Mouse (Mus musculus): Measurements from ENCODE around the gene Park7. TPM values are rescaled to one million over a fixed set of nuclear protein-coding genes. Genes with fewer than 3 reads are reported as not detected.

Gene Park7
- 253 and 262 TPM in 2 replicates for polyA plus RNA-seq (2015; fragmentation: Nextera tagmentation; extraction: Ambion mirVana)

GRCm38 (mm10) chr4:150914290-150914733 lies at the start of gene Park7, which contains the start of gene Tnfrsf9:
Gene Park7, minus strand, starts transcription at chr4:150914437.
Gene Tnfrsf9, plus strand, starts transcription at chr4:150914562.
- Histone ChIP-seq H3K4me3 (ENCODE audit: low read depth, low read length) (peak within 1 kb of the TSS; percentile 53), H3K4me2 (replicated peaks; ENCODE audit: low read depth) (peak within 1 kb of the TSS; percentile 77)
- WGBS: under 1% methylated on average over 48 of the region's 48 CpGs

GRCm38 (mm10) chr4:150963711-150964110 lies 49.5 kb upstream of the Park7 start:
- Histone ChIP-seq H3K4me3 (ENCODE audit: low read depth, low read length) (no peak overlapping the region), H3K9ac (ENCODE audit: low read length) (no peak overlapping the region), H3K4me1 (replicated peaks; ENCODE audit: control insufficient read depth, insufficient read depth) (no peaks in the 10 kb centered on the region), H3K4me2 (replicated peaks; ENCODE audit: low read depth) (no peak overlapping the region), H3K9me3 (ENCODE audit: control insufficient read depth, low read length) (no peaks in the 10 kb centered on the region), H3K27me3 (ENCODE audit: control insufficient read depth, insufficient read depth, low read length) (no peaks in the 10 kb centered on the region), H3K27ac (replicated peaks) (no peak overlapping the region), H3K36me3 (ENCODE audit: control insufficient read depth, insufficient read depth, low read length) (no peaks in the 10 kb centered on the region)
- WGBS: 58% methylated on average over 2 of the region's 2 CpGs
- ATAC-seq (ENCODE audit: low FRiP score, low TSS enrichment) (no peak), DNase-seq (ENCODE audit: low spot score) (no peak)
- TF ChIP-seq EP300 (optimal IDR thresholded peaks at IDR 0.05) (no peak), CTCF (IDR thresholded peaks at IDR 0.05; ENCODE audit: low read depth) (no peak)

More at GRCm38 (mm10) chr4:150914290-150914733, at the start of gene Park7, which contains the start of gene Tnfrsf9:
- Histone ChIP-seq H3K4me1 (replicated peaks; ENCODE audit: control insufficient read depth, insufficient read depth) (no peaks in the 10 kb centered on the region; the same call in 1 of the 2 replicates), H3K27me3 (ENCODE audit: control insufficient read depth, insufficient read depth, low read length) (no peaks in the 10 kb centered on the region), H3K27ac (replicated peaks) (peak within 1 kb of the TSS; percentile 79), H3K9ac (ENCODE audit: low read length) (peak within 1 kb of the TSS; percentile 72), H3K36me3 (ENCODE audit: control insufficient read depth, insufficient read depth, low read length) (no peaks in the 10 kb centered on the region), H3K9me3 (ENCODE audit: control insufficient read depth, low read length) (no peaks in the 10 kb centered on the region)
- TF ChIP-seq EP300 (optimal IDR thresholded peaks at IDR 0.05): no peak
- peak; percentile 83 for TF ChIP-seq CTCF (IDR thresholded peaks at IDR 0.05; ENCODE audit: low read depth)
- ATAC-seq (ENCODE audit: low FRiP score, low TSS enrichment) (peak; percentile 89), DNase-seq (ENCODE audit: low spot score) (peak; percentile 96)

DNA sequence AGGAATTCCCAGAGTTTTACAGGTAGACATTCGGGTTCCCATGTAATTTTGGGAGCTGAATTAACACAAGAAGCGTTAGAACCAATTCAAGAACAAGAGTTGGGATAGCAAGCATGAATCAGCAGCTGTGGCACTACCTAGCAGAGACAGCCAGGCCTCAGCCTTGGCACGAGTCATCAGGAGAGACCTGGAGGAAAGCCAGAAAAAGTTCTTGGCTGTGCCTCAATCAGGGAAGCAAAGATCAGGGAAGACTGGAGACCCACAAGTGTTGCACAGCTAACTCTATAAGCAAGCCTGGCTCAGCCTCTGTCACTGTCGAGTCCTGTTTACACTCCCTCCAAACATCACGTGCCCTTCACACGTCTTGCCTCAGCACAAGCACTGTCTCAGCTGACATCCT lies 48.0 kb upstream of the Park7 start:
- ATAC-seq (ENCODE audit: low FRiP score, low TSS enrichment) (no peak), DNase-seq (ENCODE audit: low spot score) (peak; percentile 42)
- Histone ChIP-seq H3K4me3 (ENCODE audit: low read depth, low read length) (no peak overlapping the region), H3K36me3 (ENCODE audit: control insufficient read depth, insufficient read depth, low read length) (no peaks in the 10 kb centered on the region), H3K27ac (replicated peaks) (no peak overlapping the region), H3K27me3 (ENCODE audit: control insufficient read depth, insufficient read depth, low read length) (no peaks in the 10 kb centered on the region), H3K9ac (ENCODE audit: low read length) (no peak overlapping the region), H3K4me1 (replicated peaks; ENCODE audit: control insufficient read depth, insufficient read depth) (no peaks in the 10 kb centered on the region), H3K4me2 (replicated peaks; ENCODE audit: low read depth) (no peak overlapping the region), H3K9me3 (ENCODE audit: control insufficient read depth, low read length) (no peaks in the 10 kb centered on the region)
- WGBS: 18% methylated on average over 6 of the region's 6 CpGs
- no peak for TF ChIP-seq CTCF (IDR thresholded peaks at IDR 0.05; ENCODE audit: low read depth)

DNA sequence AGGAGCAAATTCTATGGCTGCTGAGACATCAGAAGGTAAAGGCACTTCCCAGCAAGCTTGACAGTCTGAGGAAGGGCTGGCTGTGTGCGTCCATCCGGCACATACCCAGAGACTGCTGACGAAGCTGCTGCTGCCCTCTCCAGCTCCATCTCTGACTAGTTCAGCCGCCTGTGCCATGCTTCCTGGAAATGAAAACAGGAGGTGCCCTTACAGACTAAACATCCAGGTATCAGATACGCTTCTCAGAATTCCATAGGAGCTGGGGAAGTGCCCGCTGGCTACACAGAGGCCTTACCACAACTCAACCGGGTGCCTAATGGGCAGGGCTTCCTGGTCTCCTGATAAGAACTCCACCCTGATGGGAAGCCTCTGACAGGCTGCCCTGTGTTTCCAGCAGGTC lies 44.3 kb upstream of the Park7 start:
- no peak overlapping the region for H3K9ac ChIP-seq (ENCODE audit: low read length)
- H3K9me3 ChIP-seq (ENCODE audit: control insufficient read depth, low read length): no peaks in the 10 kb centered on the region
- DNase-seq (ENCODE audit: low spot score) (peak; percentile 79), ATAC-seq (ENCODE audit: low FRiP score, low TSS enrichment) (peak; percentile 91)
- no peak for TF ChIP-seq CTCF (IDR thresholded peaks at IDR 0.05; ENCODE audit: low read depth)
- no peak for TF ChIP-seq EP300 (optimal IDR thresholded peaks at IDR 0.05)
- H3K4me1 ChIP-seq (replicated peaks; ENCODE audit: control insufficient read depth, insufficient read depth): no peaks in the 10 kb centered on the region
- H3K4me3 ChIP-seq (ENCODE audit: low read depth, low read length): no peak overlapping the region
- 63% methylated on average over 7 of the region's 7 CpGs for WGBS
- no peaks in the 10 kb centered on the region for H3K36me3 ChIP-seq (ENCODE audit: control insufficient read depth, insufficient read depth, low read length)
- H3K27me3 ChIP-seq (ENCODE audit: control insufficient read depth, insufficient read depth, low read length): no peaks in the 10 kb centered on the region
- H3K4me2 ChIP-seq (replicated peaks; ENCODE audit: low read depth): no peak overlapping the region
- no peak overlapping the region for H3K27ac ChIP-seq (replicated peaks)

DNA sequence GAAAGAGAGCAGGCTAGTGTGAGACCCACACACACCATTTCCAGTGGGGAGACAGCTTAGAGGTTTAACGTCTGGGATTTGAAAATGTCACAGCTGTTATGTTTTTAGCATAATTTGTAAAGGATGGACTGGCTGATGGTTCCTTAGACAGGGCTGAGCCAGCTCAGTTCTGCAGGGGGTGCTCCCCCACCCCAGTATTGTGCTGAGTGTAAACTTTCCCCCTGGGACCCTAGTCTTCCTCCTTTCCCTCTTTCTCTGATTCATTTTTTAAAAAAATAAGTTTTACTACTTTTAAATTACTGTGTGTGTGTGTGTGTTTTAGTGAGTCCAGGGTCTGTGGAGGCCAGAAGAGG lies 42.8 kb upstream of the Park7 start:
- 35% methylated on average over 1 of the region's 1 CpGs for WGBS

GRCm38 (mm10) chr4:150956369-150957105 lies 42.3 kb upstream of the Park7 start:
- WGBS: 44% methylated on average over 13 of the region's 13 CpGs
- ATAC-seq (ENCODE audit: low FRiP score, low TSS enrichment): no peak
- Histone ChIP-seq H3K4me2 (replicated peaks; ENCODE audit: low read depth) (no peak overlapping the region), H3K27me3 (ENCODE audit: control insufficient read depth, insufficient read depth, low read length) (no peaks in the 10 kb centered on the region), H3K36me3 (ENCODE audit: control insufficient read depth, insufficient read depth, low read length) (no peaks in the 10 kb centered on the region), H3K9ac (ENCODE audit: low read length) (no peak overlapping the region), H3K27ac (replicated peaks) (no peak overlapping the region; the same call in 1 of the 2 replicates), H3K4me3 (ENCODE audit: low read depth, low read length) (no peak overlapping the region), H3K9me3 (ENCODE audit: control insufficient read depth, low read length) (no peaks in the 10 kb centered on the region), H3K4me1 (replicated peaks; ENCODE audit: control insufficient read depth, insufficient read depth) (no peaks in the 10 kb centered on the region)
- no peak for DNase-seq (ENCODE audit: low spot score)
- TF ChIP-seq EP300 (optimal IDR thresholded peaks at IDR 0.05): no peak
- TF ChIP-seq CTCF (IDR thresholded peaks at IDR 0.05; ENCODE audit: low read depth): no peak

More for the DNA sequence above, 42.8 kb upstream of the Park7 start:
- DNase-seq (ENCODE audit: low spot score) (no peak), ATAC-seq (ENCODE audit: low FRiP score, low TSS enrichment) (no peak)
- no peaks in the 10 kb centered on the region for H3K36me3 ChIP-seq (ENCODE audit: control insufficient read depth, insufficient read depth, low read length)
- no peaks in the 10 kb centered on the region for H3K4me1 ChIP-seq (replicated peaks; ENCODE audit: control insufficient read depth, insufficient read depth)
- H3K4me2 ChIP-seq (replicated peaks; ENCODE audit: low read depth): no peak overlapping the region
- no peaks in the 10 kb centered on the region for H3K9me3 ChIP-seq (ENCODE audit: control insufficient read depth, low read length)
- H3K4me3 ChIP-seq (ENCODE audit: low read depth, low read length): no peak overlapping the region
- no peak overlapping the region for H3K9ac ChIP-seq (ENCODE audit: low read length)
- H3K27me3 ChIP-seq (ENCODE audit: control insufficient read depth, insufficient read depth, low read length): no peaks in the 10 kb centered on the region
- TF ChIP-seq CTCF (IDR thresholded peaks at IDR 0.05; ENCODE audit: low read depth): no peak
- no peak for TF ChIP-seq EP300 (optimal IDR thresholded peaks at IDR 0.05)
- H3K27ac ChIP-seq (replicated peaks): no peak overlapping the region

Data from stomach, postnatal 0 days (tissue).